Mouse (Mus musculus): ENCODE data around the gene B3gnt3.
A peak's percentile ranks its signal among the peaks of the same experiment; 100 is the strongest.

Gene B3gnt3

GRCm38 (mm10) chr8:71678216-71678615 lies 23.4 kb downstream of the B3gnt3 start:
- no peak for DNase-seq (ENCODE audit: low spot score)

- no peak for DNase-seq (ENCODE audit: low spot score)
Observed at GRCm38 (mm10) chr8:71677555-71677954, 24.0 kb downstream of the B3gnt3 start.

- DNase-seq (ENCODE audit: low spot score), result no peak
Observed at GRCm38 (mm10) chr8:71676803-71677202, 24.8 kb downstream of the B3gnt3 start.

GRCm38 (mm10) chr8:71676020-71676741 lies 25.4 kb downstream of the B3gnt3 start, which contains the start of gene Jak3:
Gene Jak3, plus strand, starts transcription at chr8:71676296.
- DNase-seq (ENCODE audit: low spot score), result peak; percentile 66

GRCm38 (mm10) chr8:71675456-71676019 lies 26.1 kb downstream of the B3gnt3 start:
- DNase-seq (ENCODE audit: low spot score), result no peak

GRCm38 (mm10) chr8:71674071-71674470 lies 27.5 kb downstream of the B3gnt3 start:
- no peak for DNase-seq (ENCODE audit: low spot score)

GRCm38 (mm10) chr8:71672168-71672735 lies 29.3 kb downstream of the B3gnt3 start:
- DNase-seq (ENCODE audit: low spot score), result no peak

GRCm38 (mm10) chr8:71671549-71671965 lies 30.0 kb downstream of the B3gnt3 start, which contains the start of gene Unc13a:
Gene Unc13a, minus strand, starts transcription at chr8:71671757.
- peak; percentile 79 for DNase-seq (ENCODE audit: low spot score)

- no peak for DNase-seq (ENCODE audit: low spot score)
Observed at GRCm38 (mm10) chr8:71670621-71671548, 30.7 kb downstream of the B3gnt3 start.

GRCm38 (mm10) chr8:71670198-71670597 lies 31.4 kb downstream of the B3gnt3 start:
- DNase-seq (ENCODE audit: low spot score), result no peak

GRCm38 (mm10) chr8:71668220-71668975 lies 33.2 kb downstream of the B3gnt3 start:
- DNase-seq (ENCODE audit: low spot score), result no peak

GRCm38 (mm10) chr8:71667256-71667655 lies 34.3 kb downstream of the B3gnt3 start:
- DNase-seq (ENCODE audit: low spot score), result no peak

- no peak for DNase-seq (ENCODE audit: low spot score)
Observed at GRCm38 (mm10) chr8:71666855-71667254, 34.7 kb downstream of the B3gnt3 start.

- DNase-seq (ENCODE audit: low spot score), result peak; percentile 58
Observed at GRCm38 (mm10) chr8:71665331-71666130, 36.1 kb downstream of the B3gnt3 start.

- peak; percentile 84 for DNase-seq (ENCODE audit: low spot score)
Observed at GRCm38 (mm10) chr8:71660325-71661120, 41.1 kb downstream of the B3gnt3 start.

GRCm38 (mm10) chr8:71659751-71660150 lies 41.8 kb downstream of the B3gnt3 start:
- no peak for DNase-seq (ENCODE audit: low spot score)

- DNase-seq (ENCODE audit: low spot score), result no peak
Observed at GRCm38 (mm10) chr8:71658515-71659049, 43.0 kb downstream of the B3gnt3 start.

- DNase-seq (ENCODE audit: low spot score), result no peak
Observed at GRCm38 (mm10) chr8:71657816-71658215, 43.8 kb downstream of the B3gnt3 start.

- DNase-seq (ENCODE audit: low spot score), result peak; percentile 41
Observed at GRCm38 (mm10) chr8:71654600-71654999, 47.0 kb downstream of the B3gnt3 start.

Measured in c-Kit-positive CD71-positive TER-119-positive erythroid progenitor cells, embryonic 14.5 days (primary cell).